Mouse (Mus musculus): ENCODE results near the gene Samd8. TPM values are rescaled to one million over a fixed set of nuclear protein-coding genes. Genes with fewer than 3 reads are reported as not detected.
A peak's percentile ranks its signal among the peaks of the same experiment; 100 is the strongest.

Samd8 gene
- total RNA-seq, 2 experiments from 2014 or later = 49.9 to 60.7 TPM

GRCm38 (mm10) chr14:21825786-21826491 lies 75.6 kb downstream of the Samd8 start:
- no peak for DNase-seq

GRCm38 (mm10) chr14:21830876-21831767 lies 80.8 kb downstream of the Samd8 start:
- DNase-seq = peak; percentile 97 to 98

GRCm38 (mm10) chr14:21831830-21832403 lies 81.6 kb downstream of the Samd8 start:
- no peak for DNase-seq

GRCm38 (mm10) chr14:21838336-21839017 lies 88.1 kb downstream of the Samd8 start:
- no peak for DNase-seq

GRCm38 (mm10) chr14:21841819-21842592 lies 91.7 kb downstream of the Samd8 start:
- DNase-seq = no peak

GRCm38 (mm10) chr14:21843263-21843662 lies 92.9 kb downstream of the Samd8 start:
- DNase-seq = no peak

GRCm38 (mm10) chr14:21846827-21847380 lies 96.6 kb downstream of the Samd8 start:
- no peak for DNase-seq

- peak; percentile 52 to 62 for DNase-seq
Observed at GRCm38 (mm10) chr14:21847381-21848165, 97.2 kb downstream of the Samd8 start.

Other genes starting within 250 kb of the Samd8 start
- 1 to 10 TPM in 1 of 2 experiments, under 1 TPM in 1; 0.23 to 1.2 TPM for gene Dupd1, start 36.0 kb upstream of the Samd8 start, total RNA-seq (2021)
- gene Dusp13, start 650 bp downstream of the Samd8 start, total RNA-seq (2021) = under 1 TPM; 0.33 to 0.63 TPM
- gene Vdac2, start 74.7 kb downstream of the Samd8 start, total RNA-seq (2021) = 100 to 1,000 TPM; 206 to 231 TPM
- gene Comtd1, start 98.4 kb downstream of the Samd8 start, total RNA-seq (2021) = 10 to 100 TPM; 54.8 to 83.5 TPM
- 10 to 100 TPM; 23.4 to 30.3 TPM for gene Zfp503, start 239.1 kb downstream of the Samd8 start, total RNA-seq (2021)